Mouse (Mus musculus): ENCODE measurements around the gene Grk2. TPM values are rescaled to one million over a fixed set of nuclear protein-coding genes. Genes with fewer than 3 reads are reported as not detected.

Gene Grk2
- polyA plus RNA-seq, 1 experiment = 74.6 TPM

DNA sequence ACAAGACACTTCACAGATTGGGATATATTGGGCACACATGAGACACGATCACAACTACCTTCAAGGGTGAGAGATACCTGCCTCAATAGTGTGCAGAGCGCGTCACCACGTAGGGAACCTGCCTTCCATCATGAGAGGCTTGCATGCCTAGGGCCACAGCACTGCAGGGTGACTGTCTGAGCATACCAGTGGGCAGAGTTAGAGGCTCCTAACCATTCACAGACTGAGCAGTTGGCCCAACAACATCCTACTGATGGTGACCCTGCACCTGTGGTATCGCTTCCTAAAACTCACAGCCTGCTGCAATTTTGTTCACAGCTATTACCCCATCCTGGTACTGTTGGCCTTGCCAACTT lies 2.4 kb downstream of the Grk2 start:
- no peak for DNase-seq (ENCODE audit: low spot score)

DNA sequence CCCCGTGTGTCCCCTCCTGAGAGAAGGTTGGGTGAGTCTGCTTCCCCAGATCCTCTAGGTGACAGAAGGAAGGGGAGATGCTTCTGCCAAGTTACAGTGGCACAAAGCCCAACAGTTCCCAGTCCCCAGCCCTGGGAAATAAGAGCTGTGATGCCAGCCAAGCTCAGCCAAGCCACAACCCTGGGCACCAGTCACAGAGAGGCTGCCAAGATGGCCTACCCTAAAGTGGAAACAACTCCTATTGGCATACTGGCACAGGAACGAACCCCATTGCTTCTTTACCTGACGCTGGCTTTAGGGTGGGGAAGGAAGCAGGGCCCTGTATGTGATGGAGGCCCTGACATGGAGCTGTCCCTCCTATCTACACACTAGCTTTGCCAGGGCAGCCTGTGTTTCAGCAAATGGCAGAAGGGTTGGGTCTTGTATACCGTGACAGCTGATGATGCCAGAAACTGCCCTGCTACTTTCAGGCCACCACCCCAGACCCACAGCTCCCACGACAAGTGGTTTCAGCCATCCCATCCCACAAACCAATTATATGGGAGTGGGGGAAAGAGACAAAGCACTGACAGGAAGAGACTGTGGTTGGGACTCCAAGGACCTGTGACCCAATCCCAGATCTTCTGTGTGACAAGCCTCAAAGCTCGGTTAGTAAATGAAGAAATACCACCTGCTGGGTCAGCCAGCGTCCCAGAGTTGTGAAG lies 2.9 kb downstream of the Grk2 start:
- DNase-seq (ENCODE audit: low spot score) = no peak

DNA sequence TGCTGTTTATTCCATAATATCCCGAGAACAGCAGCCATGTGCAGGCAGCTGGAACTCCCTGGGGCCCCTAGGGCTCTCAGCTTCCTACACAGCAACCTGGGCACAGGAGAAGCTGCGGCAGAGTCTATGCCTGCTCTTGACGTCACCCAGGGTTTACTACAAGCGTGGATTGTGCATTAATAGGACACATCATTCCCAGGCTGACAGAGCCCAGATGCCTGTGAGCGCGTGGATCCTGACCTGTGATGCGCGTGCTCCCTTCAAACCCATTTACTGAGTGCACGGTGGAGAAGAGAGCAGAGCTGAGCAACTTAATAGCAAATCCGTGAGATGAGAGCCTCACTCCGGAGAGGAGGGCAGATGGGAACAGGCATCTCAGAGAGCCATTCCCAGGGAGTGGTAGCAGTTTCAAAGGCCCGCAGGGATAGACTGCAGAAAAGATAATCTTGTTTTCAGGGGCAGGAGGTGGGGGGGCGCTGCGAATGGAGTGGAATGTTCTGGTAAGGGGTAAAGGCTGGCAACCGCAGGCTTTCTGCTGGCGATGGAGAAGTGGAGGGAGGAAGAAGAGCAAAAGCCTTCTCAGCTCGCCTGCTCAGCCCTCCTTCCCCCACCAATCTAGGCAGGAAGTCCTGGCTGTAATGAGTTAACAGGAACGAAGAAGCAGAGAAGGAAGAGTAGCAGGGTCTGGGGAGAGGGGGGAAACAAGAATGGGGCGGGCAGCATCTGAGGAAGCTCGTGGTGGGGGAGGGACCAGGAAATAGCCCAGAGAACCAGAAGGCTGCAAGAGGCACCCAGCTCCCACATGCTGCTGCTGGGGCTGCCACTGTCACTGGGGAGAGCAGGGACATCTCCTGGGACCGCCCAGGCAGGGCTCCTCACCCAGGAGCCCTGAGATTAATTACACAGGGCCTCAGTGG lies 4.0 kb downstream of the Grk2 start:
- DNase-seq (ENCODE audit: low spot score) = no peak

DNA sequence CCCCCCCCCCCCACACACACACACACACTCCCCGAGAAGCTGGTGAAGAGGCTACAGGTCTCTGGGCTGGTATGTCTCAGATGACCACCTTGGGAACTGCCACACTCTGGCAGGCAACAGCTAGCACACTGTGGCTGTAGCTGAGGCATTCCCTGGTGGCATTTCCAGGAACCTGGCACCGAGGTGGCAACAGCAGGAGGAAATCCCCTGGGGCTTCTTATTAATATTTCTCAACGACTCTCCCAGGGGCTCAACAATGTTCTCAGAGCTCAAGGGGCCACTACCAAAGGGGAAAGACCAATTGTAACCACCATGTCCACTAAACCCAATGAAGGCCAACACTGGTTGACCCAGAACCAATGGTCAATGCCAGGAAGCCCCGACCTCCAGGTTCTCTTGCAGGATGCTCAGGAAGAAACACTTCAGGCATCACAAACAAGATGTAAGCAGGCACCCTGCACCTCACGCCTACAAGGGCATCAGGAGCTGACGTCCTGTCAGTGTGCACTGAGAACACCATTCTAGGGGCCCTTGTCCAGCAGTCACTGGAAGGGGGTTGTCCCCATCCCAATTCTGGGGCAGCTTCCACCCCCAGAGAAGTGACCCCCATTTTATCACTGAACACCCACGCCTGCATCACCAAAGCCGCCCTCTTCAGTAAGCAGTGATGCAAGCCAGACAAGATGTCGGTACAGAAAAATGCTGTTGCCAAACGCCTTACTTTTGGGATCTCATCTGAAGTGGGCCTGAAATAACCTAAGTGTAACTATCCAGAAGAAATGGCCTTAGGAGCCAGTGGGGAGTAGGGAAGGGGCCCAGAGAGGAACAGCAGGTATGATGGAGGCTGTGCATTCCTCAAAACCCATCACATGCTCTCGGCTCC lies 4.9 kb downstream of the Grk2 start:
- DNase-seq (ENCODE audit: low spot score) = no peak

DNA sequence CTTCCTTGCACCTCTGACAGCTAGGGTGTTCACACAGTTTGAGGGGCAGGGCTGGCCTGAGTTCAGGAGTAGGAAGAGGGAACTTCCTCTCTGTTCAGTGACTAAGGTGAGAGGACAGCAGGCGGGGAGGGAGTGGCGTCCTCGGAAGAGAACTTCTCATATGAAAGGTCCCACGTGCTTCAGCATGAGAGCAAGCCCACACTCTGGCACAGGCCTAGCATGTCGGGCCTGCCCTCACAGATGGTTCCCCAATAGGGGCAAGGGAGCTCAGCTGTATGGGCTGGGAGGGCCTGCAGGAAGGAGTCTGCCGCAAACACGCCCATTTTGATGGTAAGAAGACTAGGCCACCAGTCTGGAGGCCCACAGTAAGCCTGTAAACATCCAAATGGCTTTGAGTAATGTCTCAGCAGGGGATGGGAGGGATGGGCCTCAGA lies 5.7 kb downstream of the Grk2 start:
- no peak for DNase-seq (ENCODE audit: low spot score)

DNA sequence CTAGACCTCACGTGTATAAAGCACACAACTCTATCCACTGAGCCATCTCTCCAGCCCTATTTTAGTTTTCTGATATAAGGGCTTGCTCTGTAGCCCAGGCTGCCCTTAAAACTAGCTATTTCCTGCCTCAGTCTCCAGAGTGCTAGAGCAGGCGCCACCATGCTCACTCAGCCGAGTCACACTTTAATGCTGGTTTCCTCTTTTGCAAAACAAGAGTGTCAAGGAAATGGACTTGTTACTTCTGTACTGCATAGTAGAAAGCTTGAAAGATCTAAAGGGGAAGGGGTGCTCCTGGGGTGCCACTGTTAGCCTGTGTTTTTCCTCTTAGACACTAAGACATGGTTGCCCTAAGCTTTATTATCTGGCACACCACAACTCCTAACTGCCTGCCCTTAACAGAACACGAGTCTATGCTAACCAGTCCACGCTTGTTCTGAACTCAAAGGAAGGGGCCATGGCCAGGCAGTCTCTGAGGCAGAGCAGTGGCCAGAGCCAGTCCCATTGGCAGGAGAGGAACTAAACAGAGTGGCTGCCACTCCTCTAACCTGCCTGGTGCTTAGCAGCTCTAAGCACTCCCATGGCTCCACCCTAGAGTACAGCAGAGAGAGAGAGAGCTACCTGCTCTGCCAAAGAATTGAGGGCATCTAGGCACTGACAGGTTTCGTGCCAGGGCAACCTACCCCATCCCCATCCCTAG lies 6.3 kb downstream of the Grk2 start:
- DNase-seq (ENCODE audit: low spot score) = no peak

DNA sequence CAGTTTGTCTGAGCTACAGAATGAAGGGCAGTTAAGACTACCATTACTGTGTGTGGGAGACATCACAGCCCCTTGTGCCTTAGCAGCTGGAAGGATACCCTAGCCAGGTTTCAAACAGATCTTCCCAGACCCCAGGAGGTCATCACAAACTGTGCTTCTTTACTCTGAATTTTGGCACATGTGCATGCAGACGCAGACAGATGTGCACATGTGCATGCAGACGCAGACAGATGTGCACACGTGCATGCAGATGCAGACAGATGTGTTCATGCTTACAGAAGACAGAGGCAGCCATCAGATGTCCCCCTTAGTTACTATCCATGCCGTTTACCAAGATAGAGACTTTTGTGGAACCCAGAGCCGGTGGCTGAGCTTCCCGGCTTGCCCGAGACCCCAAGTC lies 6.9 kb downstream of the Grk2 start:
- no peak for DNase-seq (ENCODE audit: low spot score)

DNA sequence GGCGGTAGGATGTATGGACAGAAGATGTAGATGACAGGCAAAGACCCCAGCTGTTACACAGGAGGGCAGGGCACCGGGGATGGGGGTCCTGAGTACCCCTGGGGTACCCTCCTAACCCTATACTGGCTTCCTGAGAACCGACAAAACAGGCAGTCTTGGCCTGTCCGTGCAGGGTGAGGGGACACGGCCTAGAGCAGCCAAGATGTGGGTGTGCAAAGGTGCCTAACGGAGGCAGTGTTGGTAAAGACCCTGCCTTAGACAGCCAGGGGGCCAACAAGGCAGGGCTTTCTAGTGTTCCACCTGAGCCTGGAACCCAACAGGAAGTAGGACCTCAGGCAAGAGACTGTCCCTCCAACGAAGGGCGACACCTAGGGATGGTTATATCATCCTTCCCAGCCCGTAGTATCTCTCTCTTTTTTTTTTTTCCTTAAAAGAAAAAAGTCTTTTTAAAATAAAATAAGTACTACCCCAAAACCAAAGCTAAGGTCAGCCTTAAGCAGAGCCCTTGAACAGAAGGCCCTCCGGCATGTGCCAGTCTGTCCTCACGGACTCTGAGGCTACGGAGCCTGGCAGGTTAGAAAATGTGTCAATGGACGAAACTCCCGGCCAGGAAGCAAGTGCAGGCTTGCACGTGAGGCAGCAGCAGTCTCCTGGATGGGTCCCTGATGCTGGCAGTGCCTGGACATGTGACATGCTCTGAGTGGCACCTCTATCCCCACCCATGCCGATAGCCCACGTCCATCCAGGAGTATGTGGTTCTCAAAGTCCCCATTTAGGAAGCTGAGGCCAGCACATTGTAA lies 7.5 kb downstream of the Grk2 start:
- peak; percentile 33 for DNase-seq (ENCODE audit: low spot score)

DNA sequence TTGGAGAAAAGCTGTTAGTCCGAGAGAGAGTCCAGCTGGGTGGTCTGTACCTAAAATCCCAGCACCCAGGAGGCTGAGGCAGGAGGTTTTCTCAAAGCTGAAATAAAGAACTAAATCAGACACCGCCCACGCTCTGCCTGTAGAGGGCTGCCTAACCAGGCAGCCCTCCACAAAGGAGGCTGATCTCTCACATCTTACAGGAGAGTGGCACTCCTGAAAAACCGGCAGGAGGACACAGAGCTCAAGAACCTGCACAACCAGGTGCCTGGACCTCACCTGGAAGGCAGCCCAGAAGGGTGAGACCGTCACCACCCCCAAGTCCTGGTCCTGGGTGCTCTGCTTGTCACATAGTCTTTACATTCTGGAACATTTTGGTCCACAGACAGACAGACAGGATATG lies 8.2 kb downstream of the Grk2 start:
- no peak for DNase-seq (ENCODE audit: low spot score)

DNA sequence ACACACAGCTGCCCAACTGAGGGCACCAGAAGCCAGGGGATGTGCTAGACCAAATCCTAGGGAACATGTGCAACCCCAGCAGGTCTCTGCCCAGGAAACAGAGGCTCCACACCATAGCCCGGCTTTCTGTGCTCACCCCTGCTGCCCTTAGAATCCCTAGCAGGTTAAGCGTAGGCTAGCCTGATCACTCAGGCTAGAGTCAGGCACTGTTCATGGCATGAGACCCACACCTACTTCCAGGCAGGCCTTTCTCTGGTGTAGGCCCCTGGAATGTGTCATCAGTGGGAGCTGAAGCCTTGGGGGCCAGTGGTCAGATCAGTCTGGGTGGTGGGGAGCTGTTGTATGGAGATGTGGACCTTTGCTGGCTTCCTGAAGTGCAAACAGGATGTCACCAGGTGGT lies 9.4 kb downstream of the Grk2 start:
- no peak for DNase-seq (ENCODE audit: low spot score)

DNA sequence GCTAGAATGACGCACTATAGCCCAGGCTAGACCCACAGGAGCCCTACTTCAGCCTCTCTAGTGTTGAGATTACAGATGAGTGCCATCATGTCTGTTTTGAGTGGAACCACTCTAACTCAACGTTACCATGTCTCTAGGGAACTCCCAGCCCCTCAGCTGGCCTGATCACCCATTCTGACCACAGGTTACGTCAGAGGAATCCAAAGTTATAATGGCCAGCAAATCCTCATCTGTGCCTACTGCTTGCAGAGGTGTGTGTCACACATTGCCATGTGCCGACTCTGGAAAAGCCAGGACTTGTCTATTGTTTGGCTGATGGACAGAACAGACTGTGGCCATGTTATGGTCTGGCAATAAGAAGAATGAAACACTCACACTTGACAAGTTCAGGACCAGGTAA lies 10.6 kb downstream of the Grk2 start:
- no peak for DNase-seq (ENCODE audit: low spot score)

DNA sequence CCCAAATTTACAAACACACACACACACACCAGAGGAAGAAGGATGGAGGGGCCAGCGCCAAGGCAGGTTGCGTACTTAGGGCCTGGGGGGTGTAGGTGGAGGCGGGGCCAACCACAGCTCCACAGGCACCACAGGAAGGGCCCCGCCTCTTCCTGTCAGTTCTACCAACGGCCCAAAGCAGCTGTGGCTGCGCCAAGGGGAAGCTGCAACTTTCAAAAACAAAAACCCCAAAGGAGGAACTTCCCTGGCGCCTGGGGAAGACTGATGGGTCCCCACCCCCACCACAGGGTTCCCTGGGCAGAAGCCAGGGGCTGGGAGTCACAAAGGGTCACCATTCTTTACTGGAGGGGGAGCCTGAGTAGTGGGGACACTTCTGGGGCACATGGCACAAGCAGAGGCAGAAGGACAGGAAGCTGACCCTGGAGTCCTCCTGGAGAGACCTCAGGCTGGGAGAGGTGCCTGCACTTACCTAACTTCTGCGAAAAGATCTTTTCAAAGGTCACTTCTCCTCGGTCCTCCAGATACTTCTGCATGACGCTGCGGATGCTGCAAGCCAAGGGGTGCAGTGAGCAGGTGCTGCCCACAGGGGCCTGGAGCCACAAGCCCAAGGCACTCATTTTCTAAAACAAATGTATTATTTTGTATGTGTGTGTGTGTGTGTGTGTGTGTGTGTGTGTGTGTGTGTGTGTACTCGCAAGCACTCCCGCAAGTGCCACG lies 11.5 kb downstream of the Grk2 start:
- no peak for DNase-seq (ENCODE audit: low spot score)

DNA sequence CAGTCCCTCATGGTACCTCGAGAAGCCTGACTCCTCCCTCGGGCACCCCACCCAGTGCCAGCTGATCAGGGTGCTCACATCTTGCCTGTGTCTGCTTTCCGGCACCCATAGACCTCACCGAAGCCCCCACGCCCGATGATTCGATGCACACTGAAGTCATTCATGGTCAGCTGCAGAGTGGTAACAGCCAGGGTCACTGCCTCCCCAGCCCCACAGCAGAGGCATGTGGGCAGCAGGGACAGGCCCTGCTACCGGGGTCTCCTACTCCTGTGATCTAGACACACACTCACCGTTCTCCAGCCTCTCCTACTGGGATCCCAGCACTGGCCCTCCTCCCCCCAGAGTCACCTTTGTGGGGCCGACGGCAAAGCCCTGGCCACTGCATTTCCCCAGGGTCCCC lies 14.9 kb downstream of the Grk2 start:
- no peak for DNase-seq (ENCODE audit: low spot score)

DNA sequence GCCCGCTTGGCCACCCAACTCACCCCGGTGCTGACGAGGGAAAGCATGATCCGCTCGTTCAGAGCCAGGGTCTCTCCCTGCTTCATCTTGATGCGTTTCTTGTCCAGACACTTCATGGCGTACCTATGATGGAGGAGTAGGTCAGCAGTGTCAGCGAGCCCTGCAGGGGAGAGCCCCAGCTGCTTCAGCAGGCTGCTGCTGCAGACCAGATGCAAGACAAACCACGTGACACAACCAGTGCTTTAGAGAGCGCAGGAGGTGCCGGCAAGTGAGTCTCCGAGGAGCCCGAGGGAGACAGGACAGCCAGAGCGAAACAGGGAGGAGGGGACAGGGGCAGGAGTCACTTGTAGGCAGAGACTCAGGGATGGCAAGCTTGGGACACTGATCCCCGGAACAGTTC lies 15.3 kb downstream of the Grk2 start:
- no peak for DNase-seq (ENCODE audit: low spot score)

DNA sequence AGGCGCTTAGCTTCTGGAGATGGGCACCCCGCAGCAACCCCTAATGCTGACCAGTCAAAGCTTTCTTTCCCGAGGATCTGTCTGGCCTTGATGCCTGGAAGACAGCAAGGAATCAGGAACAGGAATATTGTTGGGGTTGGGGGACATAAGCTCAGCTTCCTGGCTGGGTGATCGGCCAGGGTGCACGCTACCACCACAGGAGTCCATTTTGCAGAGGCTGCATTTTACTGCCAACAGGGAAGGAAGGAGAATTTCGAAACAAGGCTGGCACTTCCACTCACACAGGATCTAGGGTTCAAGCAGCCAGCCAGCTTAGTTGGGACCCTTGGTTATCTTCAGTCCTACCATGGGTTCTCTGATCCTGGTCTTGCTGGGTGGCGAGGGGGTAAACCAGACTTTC lies 22.4 kb downstream of the Grk2 start:
- DNase-seq (ENCODE audit: low spot score) = no peak

DNA sequence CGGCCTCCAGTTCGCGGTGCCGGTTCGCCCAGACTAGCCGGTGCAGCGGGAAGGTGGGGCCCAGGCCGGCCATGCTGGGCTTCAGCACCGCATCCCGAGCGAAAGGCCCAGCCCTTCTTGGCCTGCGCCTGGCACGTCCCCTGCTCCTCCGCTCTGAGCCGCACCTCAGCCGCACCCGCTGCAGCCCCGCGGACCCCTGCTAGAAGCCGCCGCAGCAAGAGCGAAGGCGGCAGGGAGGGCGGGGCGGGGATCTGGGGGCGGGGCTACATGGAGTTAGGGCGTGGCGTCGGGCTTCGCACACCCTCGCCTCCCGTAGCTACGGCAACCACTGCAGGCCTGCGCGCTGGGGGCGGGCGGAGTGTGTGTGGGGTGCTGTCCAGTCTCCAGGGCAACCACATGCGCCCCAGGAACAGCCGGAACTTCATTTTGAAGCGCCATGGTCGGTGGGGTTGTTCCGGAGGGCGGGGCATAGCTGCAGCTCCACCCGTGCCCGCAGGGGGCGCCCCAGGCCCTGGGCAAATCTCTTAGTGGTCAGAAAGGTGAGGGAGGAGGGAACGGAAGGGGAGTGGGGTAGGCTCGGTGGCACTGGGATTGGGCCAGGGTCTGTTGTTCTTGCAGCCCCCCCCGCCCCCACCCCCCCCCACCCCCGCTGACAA lies 23.0 kb downstream of the Grk2 start, which contains the start of gene Ankrd13d:
Gene Ankrd13d, minus strand, starts transcription at position 240 of the 656 bp plus-strand sequence.
- peak; percentile 79 for DNase-seq (ENCODE audit: low spot score)

DNA sequence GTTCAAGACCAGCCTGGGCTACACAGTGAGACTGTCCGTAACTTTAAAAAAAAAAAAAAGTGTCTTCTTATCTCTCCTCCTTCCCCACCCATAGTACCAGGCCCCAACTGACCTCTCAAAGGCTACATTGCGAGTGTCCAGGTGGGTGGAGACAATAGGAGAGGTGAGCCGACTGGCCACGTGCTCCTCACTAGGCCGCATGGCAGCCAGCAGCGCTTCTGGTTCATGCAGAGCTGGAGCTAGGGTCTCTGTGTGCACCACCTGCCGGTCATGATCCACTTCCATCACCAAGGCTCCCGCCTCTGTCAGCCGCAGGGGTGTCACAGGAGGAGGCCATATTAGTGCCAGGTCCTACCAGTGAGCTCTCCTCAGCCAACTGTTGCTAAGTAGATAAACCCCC lies 25.6 kb downstream of the Grk2 start:
- no peak for DNase-seq (ENCODE audit: low spot score)

DNA sequence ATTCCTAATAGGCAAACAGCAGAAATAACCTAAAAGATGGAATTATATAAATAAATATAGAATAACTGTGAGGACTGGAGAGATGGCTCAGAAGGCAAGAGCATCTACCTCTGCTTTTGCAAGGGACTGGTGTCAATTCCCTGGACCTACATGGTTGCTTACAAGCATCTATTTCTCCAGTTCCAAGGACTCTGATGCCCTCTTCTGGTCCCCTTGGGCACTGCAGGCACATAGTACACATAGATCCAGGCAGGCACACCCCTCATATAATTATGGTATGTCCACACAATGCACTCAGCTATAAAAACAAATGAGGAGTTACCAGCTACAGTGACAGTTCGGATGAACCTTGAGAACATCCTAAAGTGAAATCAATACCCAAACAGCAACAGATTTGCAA lies 26.5 kb downstream of the Grk2 start:
- DNase-seq (ENCODE audit: low spot score) = no peak

DNA sequence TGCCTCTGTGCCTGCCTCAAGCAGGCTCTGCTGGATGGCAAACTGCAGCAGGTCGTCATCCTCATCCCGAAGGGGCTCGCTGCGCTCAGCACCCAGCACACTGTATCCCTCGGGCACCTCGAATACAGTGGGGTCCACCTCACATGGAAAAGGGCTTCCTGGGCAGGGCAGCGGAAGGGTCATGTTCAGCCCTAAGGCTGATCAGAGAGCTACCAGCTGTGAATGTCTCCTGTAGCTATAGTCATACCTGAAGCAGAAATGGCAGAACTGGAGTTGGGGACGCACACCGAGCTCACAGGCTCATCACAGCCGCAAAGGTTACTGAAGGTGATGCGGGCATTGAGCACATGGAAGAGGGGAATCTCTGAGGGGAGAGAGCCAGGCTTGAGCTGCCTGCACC lies 35.0 kb downstream of the Grk2 start:
- DNase-seq (ENCODE audit: low spot score) = no peak

DNA sequence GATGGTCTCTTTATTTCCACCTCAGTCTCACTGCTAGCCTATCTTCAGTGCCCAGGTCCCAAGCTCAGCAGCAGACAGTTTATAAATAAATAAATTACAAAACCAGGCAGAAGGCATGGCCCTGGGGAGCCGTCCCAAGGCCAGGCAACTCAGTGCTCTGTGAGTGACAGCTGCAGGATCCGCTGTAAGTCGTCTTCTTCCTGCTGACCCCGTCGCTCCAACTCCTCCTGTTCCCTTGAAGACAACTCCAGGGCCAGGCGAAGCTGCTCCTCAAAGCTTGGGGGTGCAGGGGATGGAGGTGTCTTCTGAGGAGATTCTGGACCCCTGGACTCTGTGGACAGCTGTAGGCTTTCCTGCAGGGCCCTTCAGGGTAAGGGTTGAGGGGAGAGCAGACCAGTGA lies 35.8 kb downstream of the Grk2 start:
- DNase-seq (ENCODE audit: low spot score) = peak; percentile 18
